Mouse (Mus musculus) WW6 (cell line): Measurements from ENCODE around the gene Plcd1.

Experiments used
- DNase-seq: peaks from one replicate; pipeline ENCODE4 v3.0.0-alpha.2; 2013; ENCODE audit warnings: low read depth, low spot score

The Plcd1 gene

GRCm38 (mm10) chr9:119053964-119054576 lies 39.2 kb downstream of the Plcd1 start:
- no peak for DNase-seq

- no peak for DNase-seq
These were observed 41.0 kb downstream of the Plcd1 start, which contains the start of gene Vill for GRCm38 (mm10) chr9:119052154-119052944. Vill (plus strand) TSS chr9:119052778.

GRCm38 (mm10) chr9:119051158-119051557 lies 42.1 kb downstream of the Plcd1 start:
- no peak for DNase-seq

GRCm38 (mm10) chr9:119048182-119048903 lies 45.0 kb downstream of the Plcd1 start:
- no peak for DNase-seq

- DNase-seq: no peak
These were observed 53.1 kb downstream of the Plcd1 start for GRCm38 (mm10) chr9:119040101-119040775.

- no peak for DNase-seq
These were observed 54.7 kb downstream of the Plcd1 start for GRCm38 (mm10) chr9:119038574-119038973.

- no peak for DNase-seq
These were observed 56.1 kb downstream of the Plcd1 start for GRCm38 (mm10) chr9:119037076-119037730.

- DNase-seq: no peak
These were observed 57.5 kb downstream of the Plcd1 start for GRCm38 (mm10) chr9:119035836-119036235.

GRCm38 (mm10) chr9:119034676-119035665 lies 58.3 kb downstream of the Plcd1 start:
- DNase-seq: no peak

- no peak for DNase-seq
These were observed 59.2 kb downstream of the Plcd1 start for GRCm38 (mm10) chr9:119034069-119034468.

- DNase-seq: no peak
These were observed 60.0 kb downstream of the Plcd1 start for GRCm38 (mm10) chr9:119033111-119033921.

- no peak for DNase-seq
These were observed 60.8 kb downstream of the Plcd1 start for GRCm38 (mm10) chr9:119032538-119032937.

GRCm38 (mm10) chr9:119031772-119032171 lies 61.5 kb downstream of the Plcd1 start:
- no peak for DNase-seq

- no peak for DNase-seq
These were observed 62.3 kb downstream of the Plcd1 start for GRCm38 (mm10) chr9:119031038-119031437.

GRCm38 (mm10) chr9:119029568-119029967 lies 63.7 kb downstream of the Plcd1 start:
- no peak for DNase-seq

GRCm38 (mm10) chr9:119028226-119029195 lies 64.8 kb downstream of the Plcd1 start:
- no peak for DNase-seq

GRCm38 (mm10) chr9:119027337-119027736 lies 66.0 kb downstream of the Plcd1 start:
- no peak for DNase-seq

- no peak for DNase-seq
These were observed 67.4 kb downstream of the Plcd1 start for GRCm38 (mm10) chr9:119025832-119026331.
